Mouse (Mus musculus) induced T-regulatory cell, adult 2 months (primary cell): ENCODE data around the gene Fiz1.

ENCODE experiments used
- DNase-seq: peaks from one replicate; pipeline ENCODE4 v3.0.0-alpha.2; 2012; ENCODE audit warnings: low read depth

Fiz1 gene

DNA sequence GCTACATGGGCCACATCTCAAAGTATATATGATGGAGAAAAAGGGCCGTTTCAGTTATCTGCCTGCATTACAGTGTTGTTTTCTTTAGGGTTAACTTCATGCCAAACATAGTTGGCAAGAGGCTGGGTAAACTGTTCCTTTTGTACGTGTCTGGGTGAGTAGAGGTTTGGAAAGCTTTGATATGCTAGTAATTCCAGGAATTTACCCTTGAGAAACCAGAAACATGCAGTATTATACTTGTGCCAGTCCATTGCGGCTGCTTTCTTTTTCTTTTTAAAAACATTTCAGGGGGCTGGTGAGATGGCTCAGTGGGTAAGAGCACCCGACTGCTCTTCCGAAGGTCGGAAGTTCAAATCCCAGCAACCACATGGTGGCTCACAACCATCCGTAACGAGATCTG is 17.6 kb downstream of the Fiz1 start:
- no peak for DNase-seq

GRCm38 (mm10) chr7:4996003-4996895 is 18.2 kb downstream of the Fiz1 start, which contains the start of gene Zfp579:
Gene Zfp579, minus strand, starts transcription at chr7:4996158.
- peak; percentile 84 for DNase-seq

DNA sequence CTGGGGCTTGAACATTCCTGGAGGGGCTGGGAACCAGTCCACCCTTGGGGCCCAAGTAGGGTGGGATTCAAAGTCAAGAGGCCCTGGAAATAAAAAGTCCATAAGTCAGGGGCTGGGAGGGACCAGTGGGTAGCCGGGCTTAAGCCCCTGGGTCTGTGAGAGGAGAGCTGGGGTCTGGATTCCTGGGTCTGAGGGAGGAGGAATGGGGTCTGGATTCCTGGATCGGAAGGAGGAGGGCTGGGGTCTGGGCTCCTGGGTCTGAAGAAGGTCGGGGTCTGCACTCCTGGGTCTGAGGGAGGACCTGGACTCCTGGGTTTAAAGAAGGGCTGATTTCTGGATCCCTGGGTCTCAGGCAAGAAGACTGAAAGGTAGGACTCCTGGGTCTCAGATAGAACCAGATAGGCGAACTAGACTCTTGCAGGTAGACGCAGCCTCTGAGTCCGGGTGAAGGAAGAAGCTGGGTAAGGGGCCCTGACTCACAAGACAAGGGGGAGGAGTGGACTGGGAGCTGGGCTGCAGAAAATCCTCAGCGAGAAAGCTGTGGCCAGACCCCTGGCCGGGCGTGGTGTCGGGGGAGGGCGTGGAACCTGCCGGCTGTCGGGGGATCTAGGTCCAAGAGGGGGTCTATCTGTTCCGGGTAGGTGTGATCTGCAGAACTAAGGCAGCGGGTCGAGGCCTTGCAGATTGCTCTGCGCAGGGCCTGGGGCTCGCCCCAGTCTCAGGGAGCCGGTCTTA is 19.1 kb downstream of the Fiz1 start:
- no peak for DNase-seq

DNA sequence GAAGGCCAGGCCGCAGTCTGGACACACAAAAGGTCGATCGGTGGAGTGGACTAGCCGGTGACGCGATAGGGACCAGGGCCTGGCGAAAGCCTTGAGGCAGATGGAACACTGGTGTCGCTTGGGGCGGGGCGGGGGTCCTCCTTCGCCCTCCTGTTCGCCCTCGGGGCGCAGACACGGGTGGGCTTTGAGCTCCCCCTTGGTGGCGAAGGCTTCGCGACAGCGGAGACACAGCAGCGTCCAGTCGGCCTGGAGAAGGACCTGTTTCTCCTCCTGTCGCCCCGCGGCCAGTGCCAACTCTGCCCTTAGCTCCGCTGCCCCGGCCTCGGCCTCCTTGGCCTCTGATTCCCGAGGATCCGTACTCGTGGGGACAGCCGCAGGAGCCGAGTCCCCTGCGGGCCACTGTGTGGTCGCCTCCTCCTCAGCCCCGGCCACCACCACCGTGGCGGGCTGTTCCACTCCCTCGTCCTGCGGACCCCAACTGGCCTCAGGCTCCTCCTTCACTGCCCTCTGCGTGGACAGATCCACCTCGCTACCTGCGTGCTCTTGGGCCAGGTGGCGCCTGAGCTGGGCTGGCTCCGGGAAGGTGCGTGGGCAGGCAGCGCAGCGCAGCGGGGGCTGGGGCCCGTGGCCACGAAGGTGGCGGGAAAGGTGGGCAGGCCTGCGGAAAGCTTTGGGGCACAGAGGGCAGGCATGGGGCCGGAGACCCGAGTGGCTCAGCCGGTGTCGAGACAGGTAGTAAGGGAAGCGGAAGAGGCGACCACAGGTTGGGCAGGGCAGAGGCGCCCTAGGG is 20.3 kb downstream of the Fiz1 start:
- no peak for DNase-seq

GRCm38 (mm10) chr7:4993347-4993998 is 21.0 kb downstream of the Fiz1 start:
- DNase-seq, result no peak

DNA sequence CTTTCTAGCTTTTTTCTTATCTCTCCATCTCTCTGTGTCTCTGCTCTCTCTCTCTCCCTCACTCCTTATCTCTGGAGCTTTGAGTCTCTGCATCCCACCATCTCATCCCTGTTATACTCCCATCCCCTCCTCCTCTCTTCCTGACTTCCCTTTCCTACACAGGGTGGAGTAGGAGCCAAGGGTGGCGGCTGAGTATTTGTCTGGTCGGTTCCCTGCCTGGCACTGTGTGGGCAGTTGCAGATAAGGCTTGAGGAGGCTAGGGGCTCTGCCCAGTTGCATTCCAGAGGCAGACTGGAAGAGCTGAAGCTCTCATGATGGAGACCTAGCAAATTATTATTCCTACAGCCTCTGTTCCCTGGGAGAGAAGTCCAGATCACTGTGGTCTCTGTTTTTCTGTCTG is 26.2 kb downstream of the Fiz1 start:
- no peak for DNase-seq

- DNase-seq, result peak; percentile 28
Observed at GRCm38 (mm10) chr7:4976832-4977231, 37.7 kb downstream of the Fiz1 start.

GRCm38 (mm10) chr7:4975455-4975854 is 39.0 kb downstream of the Fiz1 start:
- no peak for DNase-seq

DNA sequence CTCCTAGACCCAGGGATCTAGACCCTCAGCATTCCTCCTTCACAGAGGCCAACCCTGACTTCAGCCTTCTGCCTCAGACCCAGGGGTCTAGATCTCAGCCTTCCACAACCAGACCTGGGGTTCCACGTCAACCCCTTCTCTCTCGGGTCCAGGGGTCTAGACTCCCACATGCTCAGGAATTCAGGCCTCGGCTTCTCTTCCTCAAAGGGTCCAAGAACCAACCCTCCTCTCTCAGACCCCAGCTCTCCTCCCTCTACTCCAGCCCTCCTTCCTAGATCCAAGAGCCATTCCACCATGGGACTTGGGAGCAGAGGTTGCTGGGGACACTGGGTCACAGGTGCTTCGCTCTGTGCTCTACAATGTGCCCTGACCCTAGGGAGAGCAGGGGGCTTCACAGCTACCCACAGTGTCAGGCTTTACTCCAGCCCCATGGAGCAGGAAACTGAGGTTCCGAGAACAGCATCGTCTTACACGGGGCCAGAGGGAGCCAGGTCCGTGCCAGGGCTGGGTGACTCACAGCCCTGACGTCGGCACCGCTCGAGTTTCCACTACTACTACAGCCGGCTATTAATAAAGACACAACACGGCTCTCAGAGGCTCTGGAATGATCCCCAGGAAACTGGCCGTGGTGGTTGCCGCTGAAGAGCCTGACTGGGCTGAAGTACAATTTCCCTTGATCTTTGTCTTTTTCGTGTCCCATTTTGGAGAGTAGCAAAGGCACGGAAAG is 42.0 kb downstream of the Fiz1 start:
- no peak for DNase-seq

GRCm38 (mm10) chr7:4971710-4972109 is 42.8 kb downstream of the Fiz1 start:
- no peak for DNase-seq

GRCm38 (mm10) chr7:4971068-4971467 is 43.4 kb downstream of the Fiz1 start, which contains the start of gene Sbk3:
Gene Sbk3, minus strand, starts transcription at chr7:4971168.
- no peak for DNase-seq

GRCm38 (mm10) chr7:4964988-4965387 is 49.5 kb downstream of the Fiz1 start:
- DNase-seq, result no peak

DNA sequence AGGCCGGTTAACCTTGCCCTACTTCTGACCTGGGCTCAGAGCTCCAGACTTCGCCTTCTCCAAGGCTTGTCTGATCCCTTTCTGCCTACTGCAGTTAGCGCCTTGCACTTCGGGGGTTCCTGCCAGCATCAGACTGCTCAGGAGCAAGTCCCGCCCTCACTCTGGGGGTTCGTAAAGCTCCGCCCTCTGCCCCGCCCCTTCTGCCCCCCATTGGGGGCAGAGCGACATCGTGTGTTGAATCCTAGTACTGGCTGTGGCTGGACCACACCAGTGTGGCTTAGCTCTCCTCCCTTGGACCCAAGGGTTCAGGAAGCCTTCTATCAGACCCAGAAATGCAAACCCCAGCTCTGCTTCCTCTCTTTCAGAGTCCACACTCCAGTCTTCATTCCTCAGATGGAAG is 50.2 kb downstream of the Fiz1 start, which contains the start of gene Sbk2:
Gene Sbk2 (minus strand): TSS at position 135 of the 400 bp plus-strand sequence.
- DNase-seq, result peak; percentile 76

DNA sequence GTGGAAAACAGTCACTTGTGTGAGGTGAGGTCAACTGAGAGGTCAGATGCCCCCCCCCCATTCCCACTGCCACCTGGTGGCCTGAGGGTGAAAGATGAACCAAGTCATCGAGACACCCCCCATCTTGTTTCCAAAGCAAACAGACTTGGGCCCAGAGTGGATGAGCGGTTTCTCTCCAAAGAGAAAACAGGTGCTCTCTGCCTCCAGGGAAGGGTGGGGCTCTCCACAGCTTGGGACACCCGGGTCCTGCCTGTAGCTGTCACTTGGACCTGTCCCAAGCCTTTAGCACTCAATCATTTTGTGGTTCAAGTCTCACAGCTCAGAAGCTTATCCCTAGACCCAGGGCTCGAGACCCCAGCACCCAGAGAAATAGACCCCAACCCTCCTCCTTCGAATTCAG is 51.0 kb downstream of the Fiz1 start:
- DNase-seq, result no peak

GRCm38 (mm10) chr7:4957361-4957760 is 57.1 kb downstream of the Fiz1 start:
- no peak for DNase-seq
